Mouse (Mus musculus) ES-Bruce4 (cell line): ENCODE data around the gene Btg1-ps2.

ENCODE experiments used
- CTCF ChIP-seq: IDR thresholded peaks from one replicate; pipeline ENCODE4 v1.8.1; 2011; ENCODE audit warnings: low read depth, low read length
- POLR2A ChIP-seq: IDR thresholded peaks from one replicate; pipeline ENCODE4 v1.8.1; 2011; ENCODE audit warnings: low read length; ENCODE audit not compliant: insufficient read depth

GRCm38 (mm10) chrX:38066175-38066574 lies 23.3 kb upstream of the Btg1-ps2 start, which contains the start of gene Rhox10:
- no peak for TF ChIP-seq CTCF
- TF ChIP-seq POLR2A, result no peak
